18 mouse cellular contexts compared by ENCODE assay signal in the genomic region with DNA sequence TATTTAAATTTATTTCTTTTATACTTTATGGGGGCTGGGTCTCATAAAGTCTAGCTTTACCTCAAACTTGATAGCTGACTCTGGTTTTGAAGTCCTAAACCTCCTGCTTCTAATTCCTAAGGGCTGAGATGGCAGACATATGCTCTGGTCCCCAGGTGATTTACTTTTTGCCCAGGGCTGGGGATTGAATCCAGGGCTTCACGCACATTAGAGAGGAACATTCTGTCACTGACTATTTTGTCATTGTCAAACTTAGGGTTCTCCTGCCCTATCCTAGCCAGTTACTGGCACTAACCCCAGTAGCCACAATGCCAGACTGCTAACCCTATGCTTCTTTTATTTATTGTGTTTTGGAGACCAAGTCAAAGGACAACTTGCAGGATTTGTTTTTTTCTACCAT.
"Had no signal": no experiment of that assay in that cellular context is flagged by ENCODE, and none has a peak within 500 bp of the region (broad histone marks: within the 10 kb centered on the region; RNA-seq: fewer than 3 reads in every experiment).

No protein-coding gene starts in this region.

- ATAC-seq: midbrain, embryonic 13.5 days; midbrain, embryonic 16.5 days had no signal

- H3K9me3 ChIP-seq: midbrain, embryonic 10.5 days; midbrain, embryonic 13.5 days; neural tube, embryonic 13.5 days; neural tube, embryonic 15.5 days had no signal

- H3K9ac ChIP-seq: lung, embryonic 14.5 days; midbrain, embryonic 13.5 days; neural tube, embryonic 13.5 days; neural tube, embryonic 15.5 days had no signal

- H3K27me3 ChIP-seq: midbrain, embryonic 13.5 days; neural tube, embryonic 13.5 days; neural tube, embryonic 15.5 days had no signal

- H3K27ac ChIP-seq: midbrain, embryonic 10.5 days; midbrain, embryonic 13.5 days; neural tube, embryonic 13.5 days; neural tube, embryonic 15.5 days had no signal

- DNase-seq: lung, adult 18-20 months; lung, embryonic 14.5 days; lung, postnatal 10 days; lung, postnatal 4 days; retina, postnatal 1 day; right cerebral cortex, adult 18-20 months; right cerebral cortex, postnatal 25 days; right cerebral cortex, postnatal 4 days; spleen, adult 18-20 months; thymus, adult 18-20 months; thymus, postnatal 14 days; thymus, postnatal 36 days had no signal

- H3K4me2 ChIP-seq: lung, embryonic 14.5 days; midbrain, embryonic 13.5 days; neural tube, embryonic 13.5 days; neural tube, embryonic 15.5 days had no signal

- H3K4me3 ChIP-seq: midbrain, embryonic 10.5 days; midbrain, embryonic 13.5 days; myocyte; neural tube, embryonic 13.5 days; neural tube, embryonic 15.5 days had no signal
